Mouse (Mus musculus): ENCODE measurements at regions not wholly inside any gene's neighbourhood (a gene's known extent, or its start where the extent isn't known, plus 50 kb on each side); places are given as distances from the start of the nearest gene placed in this dataset.

GRCm38 (mm10) chr1:63977956-63978355 lies 144.1 kb downstream of the Klf7 start:
- no peak for DNase-seq (ENCODE audit: low spot score in 2 of 2)

GRCm38 (mm10) chr1:63977302-63977888 lies 144.7 kb downstream of the Klf7 start:
- Histone ChIP-seq H3K4me3 (no peak overlapping the region), H3K27ac (no peak overlapping the region)
- no peak for DNase-seq (ENCODE audit: low spot score in 2 of 2)
- TF ChIP-seq CTCF (conservative IDR thresholded peaks at IDR 0.05) = no peak

More at GRCm38 (mm10) chr1:63977956-63978355, 144.1 kb downstream of the Klf7 start:
- no peak for TF ChIP-seq CTCF (conservative IDR thresholded peaks at IDR 0.05)
- no peak overlapping the region for H3K4me3 ChIP-seq
- H3K27ac ChIP-seq = no peak overlapping the region

- TF ChIP-seq CTCF (conservative IDR thresholded peaks at IDR 0.05) = no peak
Observed at GRCm38 (mm10) chr1:63976862-63977261, 145.2 kb downstream of the Klf7 start.

GRCm38 (mm10) chr1:63967849-63968248 lies 154.2 kb downstream of the Klf7 start:
- DNase-seq (ENCODE audit: low spot score in 2 of 2) = no peak
- no peak overlapping the region for H3K4me3 ChIP-seq

More at GRCm38 (mm10) chr1:63976862-63977261, 145.2 kb downstream of the Klf7 start:
- Histone ChIP-seq H3K4me3 (no peak overlapping the region), H3K27ac (no peak overlapping the region)
- no peak for DNase-seq (ENCODE audit: low spot score in 2 of 2)

GRCm38 (mm10) chr1:63965446-63965845 lies 156.6 kb downstream of the Klf7 start:
- H3K27ac ChIP-seq = no peak overlapping the region
- DNase-seq (ENCODE audit: low spot score in 2 of 2) = peak; percentile 37 to 50
- no peak overlapping the region for H3K4me3 ChIP-seq
- no peak for TF ChIP-seq CTCF (conservative IDR thresholded peaks at IDR 0.05)

More at GRCm38 (mm10) chr1:63967849-63968248, 154.2 kb downstream of the Klf7 start:
- TF ChIP-seq CTCF (conservative IDR thresholded peaks at IDR 0.05) = no peak
- no peak overlapping the region for H3K27ac ChIP-seq

GRCm38 (mm10) chr1:63964519-63964918 lies 157.6 kb downstream of the Klf7 start:
- TF ChIP-seq CTCF (conservative IDR thresholded peaks at IDR 0.05) = no peak
- Histone ChIP-seq H3K27ac (no peak overlapping the region), H3K4me3 (no peak overlapping the region)
- peak; percentile 29 to 46 for DNase-seq (ENCODE audit: low spot score in 2 of 2)

GRCm38 (mm10) chr1:63955701-63956355 lies 166.3 kb downstream of the Klf7 start:
- Histone ChIP-seq H3K27ac (no peak overlapping the region), H3K4me3 (no peak overlapping the region)
- DNase-seq (ENCODE audit: low spot score in 2 of 2) = no peak
- TF ChIP-seq CTCF (conservative IDR thresholded peaks at IDR 0.05) = no peak

GRCm38 (mm10) chr1:63954876-63955513 lies 167.1 kb downstream of the Klf7 start:
- DNase-seq (ENCODE audit: low spot score in 2 of 2) = no peak
- no peak for TF ChIP-seq CTCF (conservative IDR thresholded peaks at IDR 0.05)
- H3K27ac ChIP-seq = no peak overlapping the region
- H3K4me3 ChIP-seq = no peak overlapping the region

- TF ChIP-seq CTCF (conservative IDR thresholded peaks at IDR 0.05) = no peak
- H3K27ac ChIP-seq = no peak overlapping the region
- no peak overlapping the region for H3K4me3 ChIP-seq
- no peak for DNase-seq (ENCODE audit: low spot score in 2 of 2)
Observed at GRCm38 (mm10) chr1:63954172-63954571, 167.9 kb downstream of the Klf7 start.

- H3K4me3 ChIP-seq = 0 out of 2 replicates have a peak overlapping the region, but pooled peaks have one; percentile 6
- H3K27ac ChIP-seq = peak overlapping the region; percentile 7; the same call in 1 of the 2 replicates
- peak; percentile 45 to 51 for DNase-seq (ENCODE audit: low spot score in 2 of 2)
Observed at GRCm38 (mm10) chr1:63953229-63953883, 168.7 kb downstream of the Klf7 start.

GRCm38 (mm10) chr1:63951663-63952062 lies 170.4 kb downstream of the Klf7 start:
- no peak for TF ChIP-seq CTCF (conservative IDR thresholded peaks at IDR 0.05)
- Histone ChIP-seq H3K27ac (no peak overlapping the region), H3K4me3 (no peak overlapping the region)
- no peak for DNase-seq (ENCODE audit: low spot score in 2 of 2)

More at GRCm38 (mm10) chr1:63953229-63953883, 168.7 kb downstream of the Klf7 start:
- peak; percentile 82 for TF ChIP-seq CTCF (conservative IDR thresholded peaks at IDR 0.05)

GRCm38 (mm10) chr1:63947278-63947677 lies 174.8 kb downstream of the Klf7 start:
- Histone ChIP-seq H3K4me3 (no peak overlapping the region), H3K27ac (no peak overlapping the region)
- no peak for DNase-seq (ENCODE audit: low spot score in 2 of 2)
- no peak for TF ChIP-seq CTCF (conservative IDR thresholded peaks at IDR 0.05)

GRCm38 (mm10) chr1:63946834-63947233 lies 175.2 kb downstream of the Klf7 start:
- Histone ChIP-seq H3K27ac (no peak overlapping the region), H3K4me3 (no peak overlapping the region)
- no peak for TF ChIP-seq CTCF (conservative IDR thresholded peaks at IDR 0.05)
- no peak for DNase-seq (ENCODE audit: low spot score in 2 of 2)

Measured in layer of hippocampus, adult 2 months (tissue).